Mouse (Mus musculus): ENCODE measurements at regions not wholly inside any gene's neighbourhood (a gene's known extent, or its start where the extent isn't known, plus 50 kb on each side); places are given as distances from the start of the nearest gene placed in this dataset.

- H3K9me3 ChIP-seq (ENCODE audit: control insufficient read depth): no peaks in the 10 kb centered on the region
- no peak overlapping the region for H3K4me2 ChIP-seq (replicated peaks; ENCODE audit: low read depth)
- no peak for TF ChIP-seq CTCF (IDR thresholded peaks at IDR 0.05; ENCODE audit: low read depth)
- no peak for ATAC-seq
- H3K27me3 ChIP-seq (replicated peaks; ENCODE audit: control insufficient read depth, insufficient read depth, low read length): no peaks in the 10 kb centered on the region
- no peak overlapping the region for H3K4me3 ChIP-seq (ENCODE audit: low read depth, low read length)
- 66% methylated on average over 8 of the region's 8 CpGs for WGBS
- H3K36me3 ChIP-seq (ENCODE audit: control insufficient read depth, insufficient read depth): no peaks in the 10 kb centered on the region
- H3K27ac ChIP-seq (ENCODE audit: low read depth, low read length): no peak overlapping the region
- H3K4me1 ChIP-seq (replicated peaks; ENCODE audit: control insufficient read depth, insufficient read depth, low read length): no peaks in the 10 kb centered on the region
- H3K9ac ChIP-seq (ENCODE audit: low read depth, low read length): no peak overlapping the region
These were observed 124.6 kb upstream of the Zc3h12a start for GRCm38 (mm10) chr4:125252228-125252627.

GRCm38 (mm10) chr4:125249061-125249460 is 121.4 kb upstream of the Zc3h12a start:
- no peaks in the 10 kb centered on the region for H3K36me3 ChIP-seq (ENCODE audit: control insufficient read depth, insufficient read depth)
- no peak overlapping the region for H3K9ac ChIP-seq (ENCODE audit: low read depth, low read length)
- no peak overlapping the region for H3K4me2 ChIP-seq (replicated peaks; ENCODE audit: low read depth)
- no peak for ATAC-seq
- 67% methylated on average over 7 of the region's 7 CpGs for WGBS
- H3K4me1 ChIP-seq (replicated peaks; ENCODE audit: control insufficient read depth, insufficient read depth, low read length): no peaks in the 10 kb centered on the region
- no peaks in the 10 kb centered on the region for H3K9me3 ChIP-seq (ENCODE audit: control insufficient read depth)
- no peaks in the 10 kb centered on the region for H3K27me3 ChIP-seq (replicated peaks; ENCODE audit: control insufficient read depth, insufficient read depth, low read length)
- no peak overlapping the region for H3K4me3 ChIP-seq (ENCODE audit: low read depth, low read length)
- no peak overlapping the region for H3K27ac ChIP-seq (ENCODE audit: low read depth, low read length)
- TF ChIP-seq CTCF (IDR thresholded peaks at IDR 0.05; ENCODE audit: low read depth): no peak

- H3K4me2 ChIP-seq (replicated peaks; ENCODE audit: low read depth): no peak overlapping the region
- H3K27ac ChIP-seq (ENCODE audit: low read depth, low read length): no peak overlapping the region
- no peaks in the 10 kb centered on the region for H3K27me3 ChIP-seq (replicated peaks; ENCODE audit: control insufficient read depth, insufficient read depth, low read length)
- no peak overlapping the region for H3K9ac ChIP-seq (ENCODE audit: low read depth, low read length)
- H3K9me3 ChIP-seq (ENCODE audit: control insufficient read depth): no peaks in the 10 kb centered on the region
- 6% methylated on average over 5 of the region's 5 CpGs for WGBS
- TF ChIP-seq CTCF (IDR thresholded peaks at IDR 0.05; ENCODE audit: low read depth): no peak
- no peak overlapping the region for H3K4me3 ChIP-seq (ENCODE audit: low read depth, low read length)
- ATAC-seq: no peak
- no peaks in the 10 kb centered on the region for H3K4me1 ChIP-seq (replicated peaks; ENCODE audit: control insufficient read depth, insufficient read depth, low read length)
- H3K36me3 ChIP-seq (ENCODE audit: control insufficient read depth, insufficient read depth): no peaks in the 10 kb centered on the region
These were observed 118.5 kb upstream of the Zc3h12a start for GRCm38 (mm10) chr4:125246171-125246570.

- Histone ChIP-seq H3K4me1 (replicated peaks; ENCODE audit: control insufficient read depth, insufficient read depth, low read length) (no peaks in the 10 kb centered on the region), H3K9me3 (ENCODE audit: control insufficient read depth) (no peaks in the 10 kb centered on the region), H3K4me3 (ENCODE audit: low read depth, low read length) (no peak overlapping the region), H3K9ac (ENCODE audit: low read depth, low read length) (no peak overlapping the region), H3K4me2 (replicated peaks; ENCODE audit: low read depth) (no peak overlapping the region), H3K27me3 (replicated peaks; ENCODE audit: control insufficient read depth, insufficient read depth, low read length) (no peaks in the 10 kb centered on the region), H3K36me3 (ENCODE audit: control insufficient read depth, insufficient read depth) (no peaks in the 10 kb centered on the region), H3K27ac (ENCODE audit: low read depth, low read length) (no peak overlapping the region)
- TF ChIP-seq CTCF (IDR thresholded peaks at IDR 0.05; ENCODE audit: low read depth): no peak
- no peak for ATAC-seq
- 42% methylated on average over 1 of the region's 1 CpGs for WGBS
These were observed 114.9 kb upstream of the Zc3h12a start for GRCm38 (mm10) chr4:125242512-125242911.

- no peaks in the 10 kb centered on the region for H3K27me3 ChIP-seq (replicated peaks; ENCODE audit: control insufficient read depth, insufficient read depth, low read length)
- H3K4me2 ChIP-seq (replicated peaks; ENCODE audit: low read depth): no peak overlapping the region
- ATAC-seq: no peak
- no peaks in the 10 kb centered on the region for H3K4me1 ChIP-seq (replicated peaks; ENCODE audit: control insufficient read depth, insufficient read depth, low read length)
- no peak overlapping the region for H3K9ac ChIP-seq (ENCODE audit: low read depth, low read length)
- H3K4me3 ChIP-seq (ENCODE audit: low read depth, low read length): no peak overlapping the region
- H3K9me3 ChIP-seq (ENCODE audit: control insufficient read depth): no peaks in the 10 kb centered on the region
- H3K36me3 ChIP-seq (ENCODE audit: control insufficient read depth, insufficient read depth): no peaks in the 10 kb centered on the region
- no peak for TF ChIP-seq CTCF (IDR thresholded peaks at IDR 0.05; ENCODE audit: low read depth)
- no peak overlapping the region for H3K27ac ChIP-seq (ENCODE audit: low read depth, low read length)
- 24% methylated on average over 7 of the region's 7 CpGs for WGBS
These were observed 114.1 kb upstream of the Zc3h12a start for GRCm38 (mm10) chr4:125241577-125242262.

GRCm38 (mm10) chr4:125231711-125232260 is 104.1 kb upstream of the Zc3h12a start:
- H3K4me2 ChIP-seq (replicated peaks; ENCODE audit: low read depth): no peak overlapping the region
- H3K27ac ChIP-seq (ENCODE audit: low read depth, low read length): no peak overlapping the region
- no peaks in the 10 kb centered on the region for H3K9me3 ChIP-seq (ENCODE audit: control insufficient read depth)
- no peak overlapping the region for H3K4me3 ChIP-seq (ENCODE audit: low read depth, low read length)
- no peaks in the 10 kb centered on the region for H3K4me1 ChIP-seq (replicated peaks; ENCODE audit: control insufficient read depth, insufficient read depth, low read length)
- H3K36me3 ChIP-seq (ENCODE audit: control insufficient read depth, insufficient read depth): no peaks in the 10 kb centered on the region
- ATAC-seq: no peak
- 30% methylated on average over 12 of the region's 12 CpGs for WGBS
- no peak overlapping the region for H3K9ac ChIP-seq (ENCODE audit: low read depth, low read length)
- no peaks in the 10 kb centered on the region for H3K27me3 ChIP-seq (replicated peaks; ENCODE audit: control insufficient read depth, insufficient read depth, low read length)
- peak; percentile 69 for TF ChIP-seq CTCF (IDR thresholded peaks at IDR 0.05; ENCODE audit: low read depth)
